Mouse (Mus musculus) stomach, postnatal 0 days (tissue): ENCODE results near the gene Clec4f. TPM values are rescaled to one million over a fixed set of nuclear protein-coding genes. Genes with fewer than 3 reads are reported as not detected.
A peak's percentile ranks its signal among the peaks of the same experiment; 100 is the strongest.

Experiments used
- ATAC-seq: fragments of 200-750 bp; cut with Nextera tagmentation; 2 replicates; pipeline ENCODE4 v1.8.0; 2017; ENCODE audit not compliant: low FRiP score, low TSS enrichment
- DNase-seq: peaks from one replicate; pipeline ENCODE4 v3.0.0-alpha.2; 2016; ENCODE audit warnings: low spot score
- H3K27ac ChIP-seq: fragments of 300-500 bp; sonication (generic); replicated peaks from 2 replicates; pipeline ENCODE4 v1.5.1; 2014; ENCODE audit warnings: mild to moderate bottlenecking, control low read depth
- H3K27me3 ChIP-seq: fragments of 300-500 bp; sonication (generic); 2 replicates; pipeline ENCODE4 v1.6.1; 2014; ENCODE audit warnings: low read length; ENCODE audit not compliant: control insufficient read depth, insufficient read depth
- H3K36me3 ChIP-seq: fragments of 300-500 bp; sonication (generic); 2 replicates; pipeline ENCODE4 v1.6.1; 2014; ENCODE audit warnings: low read length, mixed read lengths; ENCODE audit not compliant: control insufficient read depth, insufficient read depth
- H3K4me1 ChIP-seq: fragments of 300-500 bp; sonication (generic); replicated peaks from 2 replicates; pipeline ENCODE4 v1.6.1; 2014; ENCODE audit warnings: antibody characterized with exemption; ENCODE audit not compliant: control insufficient read depth, insufficient read depth
- H3K4me2 ChIP-seq: fragments of 300-500 bp; sonication (generic); replicated peaks from 2 replicates; pipeline ENCODE4 v1.6.1; 2014; ENCODE audit warnings: low read depth, mild to moderate bottlenecking, control low read depth, moderate library complexity
- H3K4me3 ChIP-seq: fragments of 300-500 bp; sonication (generic); 2 replicates; pipeline ENCODE4 v1.5.1; 2014; ENCODE audit warnings: low read depth, low read length, control low read depth
- H3K9ac ChIP-seq: fragments of 300-500 bp; sonication (generic); 2 replicates; pipeline ENCODE4 v1.6.1; 2014; ENCODE audit warnings: mild to moderate bottlenecking, low read length, control low read depth, mixed read lengths
- H3K9me3 ChIP-seq: fragments of 300-500 bp; sonication (generic); 2 replicates; pipeline ENCODE4 v1.6.1; 2016; ENCODE audit warnings: low read length; ENCODE audit not compliant: control insufficient read depth
- CTCF ChIP-seq: IDR thresholded peaks from 2 replicates; pipeline ENCODE4 v1.5.1; 2016; ENCODE audit warnings: antibody characterized with exemption, low read depth, mild to moderate bottlenecking, moderate library complexity
- EP300 ChIP-seq: optimal IDR thresholded peaks from 2 replicates; pipeline ENCODE3; 2016; ENCODE audit warnings: antibody characterized with exemption
- WGBS: fragments of 180-500 bp; shearing (Covaris S2); extraction: QIAGEN DNeasy Blood & Tissue Kit; methylation state at CpG from one replicate; pipeline ENCODE4 v1.1.7; 2014; 5-methylcytosine and 5-hydroxymethylcytosine counted together
- polyA plus RNA-seq: library from polyadenylated mRNA; unstranded; fragments of >200 nt; fragmentation: Nextera tagmentation; extraction: Ambion mirVana; gene quantifications from 2 replicates; pipeline ENCODE4 v1.2.1, GENCODE M21; 2015

Gene Clec4f
- polyA plus RNA-seq, 1 experiment from 2014 or later: 0.11 TPM

- H3K27me3 ChIP-seq: peaks cover 30% of the 10 kb centered on the region
- H3K9me3 ChIP-seq: no peaks in the 10 kb centered on the region
- H3K27ac ChIP-seq: no peak overlapping the region
- TF ChIP-seq EP300 (no peak), CTCF (no peak)
- WGBS: 2% methylated on average over 11 of the region's 11 CpGs
- no peaks in the 10 kb centered on the region for H3K36me3 ChIP-seq
- no peak overlapping the region for H3K9ac ChIP-seq
- H3K4me1 ChIP-seq: no peaks in the 10 kb centered on the region
- H3K4me3 ChIP-seq: no peak overlapping the region
- H3K4me2 ChIP-seq: no peak overlapping the region
- DNase-seq: no peak
- no peak for ATAC-seq
Observed at GRCm38 (mm10) chr6:83701001-83701400, 45.0 kb upstream of the Clec4f start.

DNA sequence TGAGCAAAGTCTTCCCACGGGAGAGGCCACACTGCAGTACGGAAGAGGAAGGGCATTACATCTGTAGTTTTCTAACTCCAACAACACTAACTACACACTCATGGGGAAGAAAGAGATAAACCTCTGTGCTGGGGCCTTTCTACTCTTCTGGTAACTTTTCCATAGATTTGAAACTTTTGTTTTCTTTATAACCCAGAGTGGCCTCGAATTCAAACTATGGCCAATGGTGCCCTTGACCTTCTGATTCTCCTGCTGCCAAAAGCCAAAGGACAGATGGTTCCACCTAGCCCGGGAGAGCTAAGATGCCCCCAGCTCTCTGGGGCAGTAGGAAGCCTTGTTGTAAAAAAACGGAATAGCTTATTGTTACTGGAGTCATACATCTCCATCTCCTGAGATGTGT, 44.0 kb upstream of the Clec4f start:
- no peak overlapping the region for H3K9ac ChIP-seq
- H3K4me1 ChIP-seq: no peaks in the 10 kb centered on the region
- H3K9me3 ChIP-seq: no peaks in the 10 kb centered on the region
- no peak overlapping the region for H3K4me2 ChIP-seq
- 8% methylated on average over 5 of the region's 5 CpGs for WGBS
- DNase-seq: no peak
- no peak overlapping the region for H3K27ac ChIP-seq
- no peak overlapping the region for H3K4me3 ChIP-seq
- no peaks in the 10 kb centered on the region for H3K36me3 ChIP-seq
- TF ChIP-seq EP300: no peak
- TF ChIP-seq CTCF: no peak
- no peak for ATAC-seq
- H3K27me3 ChIP-seq: peaks cover 26% of the 10 kb centered on the region

- ATAC-seq: no peak
- 5% methylated on average over 8 of the region's 8 CpGs for WGBS
- Histone ChIP-seq H3K27ac (no peak overlapping the region), H3K9ac (no peak overlapping the region), H3K36me3 (no peaks in the 10 kb centered on the region), H3K4me3 (no peak overlapping the region), H3K27me3 (peaks cover 30% of the 10 kb centered on the region), H3K4me2 (no peak overlapping the region), H3K4me1 (no peaks in the 10 kb centered on the region), H3K9me3 (no peaks in the 10 kb centered on the region)
- no peak for DNase-seq
- TF ChIP-seq CTCF (no peak), EP300 (no peak)
Observed at GRCm38 (mm10) chr6:83697932-83698331, 41.9 kb upstream of the Clec4f start.

- Histone ChIP-seq H3K9me3 (no peaks in the 10 kb centered on the region), H3K27ac (no peak overlapping the region), H3K4me1 (no peaks in the 10 kb centered on the region), H3K9ac (no peak overlapping the region), H3K4me2 (no peak overlapping the region), H3K36me3 (no peaks in the 10 kb centered on the region), H3K4me3 (no peak overlapping the region), H3K27me3 (peaks cover 24% of the 10 kb centered on the region)
- 1% methylated on average over 7 of the region's 7 CpGs for WGBS
- no peak for DNase-seq
- TF ChIP-seq EP300 (no peak), CTCF (no peak)
- ATAC-seq: no peak; the same call in 1 of the 2 replicates
Observed at GRCm38 (mm10) chr6:83696684-83697083, 40.7 kb upstream of the Clec4f start.

- Histone ChIP-seq H3K4me1 (no peaks in the 10 kb centered on the region), H3K9me3 (no peaks in the 10 kb centered on the region), H3K27me3 (peaks cover 24% of the 10 kb centered on the region), H3K36me3 (no peaks in the 10 kb centered on the region), H3K27ac (no peak overlapping the region), H3K4me3 (no peak overlapping the region), H3K4me2 (no peak overlapping the region), H3K9ac (no peak overlapping the region)
- DNase-seq (no peak), ATAC-seq (no peak)
- TF ChIP-seq EP300 (no peak), CTCF (peak; percentile 46)
- WGBS: 13% methylated on average over 3 of the region's 3 CpGs
Observed at GRCm38 (mm10) chr6:83695731-83696130, 39.7 kb upstream of the Clec4f start.

DNA sequence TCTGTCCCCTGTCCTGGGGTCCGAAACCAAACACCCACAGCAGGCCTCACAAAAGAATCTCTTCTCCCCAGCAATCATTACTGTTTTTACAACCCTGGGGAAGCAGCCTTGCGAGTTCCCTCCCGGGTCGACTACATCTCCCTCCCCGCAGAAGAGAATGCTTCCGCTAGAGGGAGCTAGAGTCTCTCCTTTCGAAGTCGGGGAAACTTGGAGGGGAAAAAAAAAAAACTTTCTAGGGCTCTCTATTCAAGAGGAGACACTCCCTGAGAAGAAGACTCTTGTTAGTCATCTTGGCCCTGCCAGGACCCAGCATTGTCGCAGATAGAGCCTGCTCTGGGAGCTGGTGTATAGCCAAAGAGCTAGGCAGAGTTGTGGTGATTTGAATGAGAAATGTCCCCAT, 37.8 kb upstream of the Clec4f start:
- Histone ChIP-seq H3K4me3 (no peak overlapping the region), H3K27me3 (peaks cover 17% of the 10 kb centered on the region), H3K36me3 (no peaks in the 10 kb centered on the region), H3K9me3 (no peaks in the 10 kb centered on the region), H3K9ac (no peak overlapping the region), H3K4me1 (no peaks in the 10 kb centered on the region), H3K27ac (no peak overlapping the region), H3K4me2 (no peak overlapping the region)
- WGBS: 1% methylated on average over 9 of the region's 9 CpGs
- ATAC-seq (no peak), DNase-seq (peak; percentile 68)
- TF ChIP-seq CTCF (peak; percentile 83), EP300 (no peak)
